Mouse (Mus musculus) CD4-positive, CD25-positive, alpha-beta regulatory T cell, adult 9 weeks (primary cell): ENCODE results near the gene Insl5. TPM values are rescaled to one million over a fixed set of nuclear protein-coding genes. Genes with fewer than 3 reads are reported as not detected.

Experiments
- polyA plus RNA-seq: library from polyadenylated mRNA; unstranded; fragments of 100-300 nt; shearing (Covaris generic); gene quantifications from one replicate; pipeline ENCODE4 v1.2.1, GENCODE M21; 2017

Insl5 gene
- polyA plus RNA-seq = not detected

DNA sequence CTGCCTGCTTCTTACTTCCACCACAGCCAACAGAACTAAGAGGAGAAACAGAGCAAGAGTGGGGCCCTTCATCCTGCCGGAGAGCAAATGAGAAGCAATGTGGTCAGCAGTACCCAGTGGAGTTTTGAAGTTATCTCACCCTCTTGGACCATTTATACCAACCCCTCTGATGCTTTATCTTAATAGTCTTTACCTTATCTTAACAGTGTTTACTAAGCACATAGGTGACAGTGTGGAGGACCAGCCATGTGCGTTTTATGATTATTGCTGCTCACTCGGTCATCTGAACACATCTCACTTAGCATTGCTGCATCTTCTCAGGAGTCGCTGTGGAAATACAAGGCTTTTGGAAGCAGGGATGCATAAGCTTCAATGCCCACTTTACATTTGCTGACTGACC, at the start of gene Insl5:
Insl5 (minus strand) TSS at position 222 of the 400 bp plus-strand sequence.

GRCm38 (mm10) chr4:102978440-102978839, 48.2 kb downstream of the Insl5 start, which contains the start of gene Tctex1d1:
Gene Tctex1d1, plus strand, starts transcription at chr4:102978606.

Other genes starting within 250 kb of the Insl5 start
- not detected for gene Tctex1d1, start 48.2 kb downstream of the Insl5 start, polyA plus RNA-seq
- gene Mier1, start 87.5 kb upstream of the Insl5 start, polyA plus RNA-seq = 72.2 TPM
- gene Wdr78, start 87.7 kb upstream of the Insl5 start, polyA plus RNA-seq = 3.3 TPM
- gene Slc35d1, start 188.3 kb upstream of the Insl5 start, polyA plus RNA-seq = 38.6 TPM